Mouse (Mus musculus) limb, embryonic 14.5 days (tissue): ENCODE data around the gene Galnt10. TPM values are rescaled to one million over a fixed set of nuclear protein-coding genes. Genes with fewer than 3 reads are reported as not detected.

Experiments
- ATAC-seq: fragments of 200-750 bp; cut with Nextera tagmentation; 2 replicates; pipeline ENCODE4 v1.8.0; 2017; ENCODE audit warnings: low read depth, moderate number of reproducible peaks, moderate TSS enrichment; ENCODE audit not compliant: low FRiP score
- DNase-seq: peaks from one replicate; pipeline ENCODE4 v3.0.0-alpha.2; 2015; ENCODE audit warnings: low spot score
- H3K27ac ChIP-seq: fragments of 300-500 bp; sonication (generic); replicated peaks from 2 replicates; pipeline ENCODE4 v1.5.1; 2014; ENCODE audit warnings: low read depth, mild to moderate bottlenecking, low read length, moderate library complexity, mixed read lengths
- H3K27me3 ChIP-seq: fragments of 300-500 bp; sonication (generic); 2 replicates; pipeline ENCODE4 v1.6.1; 2014; ENCODE audit warnings: low read length, mixed read lengths; ENCODE audit not compliant: control insufficient read depth, insufficient read depth
- H3K36me3 ChIP-seq: fragments of 300-500 bp; sonication (generic); 2 replicates; pipeline ENCODE4 v1.6.1; 2014; ENCODE audit warnings: mild to moderate bottlenecking, low read length, moderate library complexity, mixed read lengths; ENCODE audit not compliant: control insufficient read depth, insufficient read depth
- H3K4me1 ChIP-seq: fragments of 300-500 bp; sonication (generic); 2 replicates; pipeline ENCODE4 v1.6.1; 2014; ENCODE audit warnings: antibody characterized with exemption, low read length, mixed read lengths; ENCODE audit not compliant: control insufficient read depth, insufficient read depth
- H3K4me2 ChIP-seq: fragments of 300-500 bp; sonication (generic); replicated peaks from 2 replicates; pipeline ENCODE4 v1.6.1; 2014; ENCODE audit warnings: low read depth, mild to moderate bottlenecking, low read length, moderate library complexity; ENCODE audit not compliant: severe bottlenecking
- H3K4me3 ChIP-seq: fragments of 300-500 bp; sonication (generic); replicated peaks from 2 replicates; pipeline ENCODE4 v1.5.1; 2014; ENCODE audit warnings: low read length
- H3K9ac ChIP-seq: fragments of 300-500 bp; sonication (generic); 2 replicates; pipeline ENCODE4 v1.6.1; 2014; ENCODE audit warnings: mild to moderate bottlenecking, low read depth, low read length, moderate library complexity; ENCODE audit not compliant: severe bottlenecking
- H3K9me3 ChIP-seq: fragments of 300-500 bp; sonication (generic); 2 replicates; pipeline ENCODE4 v1.6.1; 2016; ENCODE audit warnings: low read length; ENCODE audit not compliant: control insufficient read depth
- POLR2A ChIP-seq: fragments of 200-500 bp; IDR thresholded peaks from 2 replicates; pipeline ENCODE4 v1.8.0; 2012; ENCODE audit warnings: inconsistent platforms, mild to moderate bottlenecking, moderate library complexity, borderline replicate concordance; ENCODE audit not compliant: insufficient read depth, insufficient read length; ENCODE audit errors: extremely low read depth
- WGBS: fragments of 180-500 bp; shearing (Covaris S2); extraction: QIAGEN DNeasy Blood & Tissue Kit; methylation state at CpG from one replicate; pipeline ENCODE4 v1.1.7; 2014; 5-methylcytosine and 5-hydroxymethylcytosine counted together
- polyA plus RNA-seq, 2 experiments: library from polyadenylated mRNA; depleted of rRNA in 1 of 2; stranded (reverse) in 1 of 2; unstranded in 1 of 2; fragments of >200 nt; fragmentation: Nextera tagmentation in 1 of 2; extraction: Ambion mirVana in 1 of 2; gene quantifications; 2 replicates each; pipeline versions ENCODE4 v1.2.1 to v1.2.3; 2012 to 2014

Gene Galnt10
- polyA plus RNA-seq, 2 experiments, result 24.4 to 26.5 TPM

GRCm38 (mm10) chr11:57827048-57827914 is 182.0 kb downstream of the Galnt10 start:
- Histone ChIP-seq H3K4me3 (peak overlapping the region; percentile 38), H3K36me3 (no peaks in the 10 kb centered on the region), H3K27ac (no peak overlapping the region), H3K9ac (peak overlapping the region; percentile 45), H3K9me3 (no peaks in the 10 kb centered on the region), H3K27me3 (peaks cover 61% of the 10 kb centered on the region), H3K4me1 (peaks cover 31% of the 10 kb centered on the region), H3K4me2 (peak overlapping the region; percentile 72)
- DNase-seq (peak; percentile 38), ATAC-seq (peak; percentile 34)
- no peak for TF ChIP-seq POLR2A
- 3% methylated on average over 41 of the region's 41 CpGs for WGBS

GRCm38 (mm10) chr11:57827915-57828545 is 182.8 kb downstream of the Galnt10 start:
- peaks cover 69% of the 10 kb centered on the region for H3K27me3 ChIP-seq
- 1% methylated on average over 32 of the region's 33 CpGs for WGBS
- DNase-seq (no peak), ATAC-seq (no peak)
- H3K36me3 ChIP-seq, result no peaks in the 10 kb centered on the region
- no peak overlapping the region for H3K27ac ChIP-seq
- peaks cover 38% of the 10 kb centered on the region for H3K4me1 ChIP-seq
- H3K4me3 ChIP-seq, result peak overlapping the region; percentile 38
- no peak for TF ChIP-seq POLR2A
- no peaks in the 10 kb centered on the region for H3K9me3 ChIP-seq
- H3K9ac ChIP-seq, result peak overlapping the region; percentile 45
- peak overlapping the region; percentile 72 for H3K4me2 ChIP-seq

GRCm38 (mm10) chr11:57828955-57829870 is 184.0 kb downstream of the Galnt10 start:
- H3K4me1 ChIP-seq, result peaks cover 40% of the 10 kb centered on the region
- peak overlapping the region; percentile 72 for H3K4me2 ChIP-seq
- peak overlapping the region; percentile 38 for H3K4me3 ChIP-seq
- H3K9ac ChIP-seq, result 0 out of 2 replicates have a peak overlapping the region, but pooled peaks have one; percentile 21
- H3K27me3 ChIP-seq, result peaks cover 78% of the 10 kb centered on the region
- H3K27ac ChIP-seq, result no peak overlapping the region
- no peaks in the 10 kb centered on the region for H3K9me3 ChIP-seq
- TF ChIP-seq POLR2A, result no peak
- ATAC-seq (no peak), DNase-seq (no peak)
- no peaks in the 10 kb centered on the region for H3K36me3 ChIP-seq
- 5% methylated on average over 53 of the region's 53 CpGs for WGBS

GRCm38 (mm10) chr11:57829871-57830775 is 184.9 kb downstream of the Galnt10 start:
- Histone ChIP-seq H3K27ac (no peak overlapping the region), H3K27me3 (peaks cover 84% of the 10 kb centered on the region), H3K36me3 (no peaks in the 10 kb centered on the region), H3K4me3 (peak overlapping the region; percentile 7), H3K9me3 (no peaks in the 10 kb centered on the region), H3K4me2 (peak overlapping the region; percentile 72), H3K9ac (0 out of 2 replicates have a peak overlapping the region, but pooled peaks have one; percentile 21), H3K4me1 (peaks cover 36% of the 10 kb centered on the region)
- DNase-seq (no peak), ATAC-seq (no peak)
- 36% methylated on average over 17 of the region's 17 CpGs for WGBS
- no peak for TF ChIP-seq POLR2A
